Mouse (Mus musculus) stomach, embryonic 16.5 days (tissue): ENCODE data around the gene Npy4r. TPM values are rescaled to one million over a fixed set of nuclear protein-coding genes. Genes with fewer than 3 reads are reported as not detected.

Source experiments
- ATAC-seq: fragments of 200-750 bp; cut with Nextera tagmentation; 2 replicates; pipeline ENCODE4 v1.8.0; 2017; ENCODE audit warnings: moderate number of reproducible peaks, moderate TSS enrichment; ENCODE audit not compliant: insufficient read depth, low FRiP score
- H3K27ac ChIP-seq: fragments of 300-500 bp; sonication (generic); 2 replicates; pipeline ENCODE4 v1.5.1; 2014; ENCODE audit warnings: low read length
- H3K27me3 ChIP-seq: fragments of 300-500 bp; sonication (generic); 2 replicates; pipeline ENCODE4 v1.6.1; 2014; ENCODE audit warnings: low read length, control low read depth, mixed read lengths; ENCODE audit not compliant: control insufficient read depth, insufficient read depth
- H3K36me3 ChIP-seq: fragments of 300-500 bp; sonication (generic); 2 replicates; pipeline ENCODE4 v1.6.1; 2014; ENCODE audit warnings: low read length; ENCODE audit not compliant: control insufficient read depth, insufficient read depth
- H3K4me1 ChIP-seq: fragments of 300-500 bp; sonication (generic); 2 replicates; pipeline ENCODE4 v1.6.1; 2014; ENCODE audit warnings: low read length, control low read depth, mixed read lengths; ENCODE audit not compliant: control insufficient read depth, insufficient read depth
- H3K4me2 ChIP-seq: fragments of 300-500 bp; sonication (generic); 2 replicates; pipeline ENCODE4 v1.6.1; 2014; ENCODE audit warnings: low read depth, low read length, mixed read lengths
- H3K4me3 ChIP-seq: fragments of 300-500 bp; sonication (generic); replicated peaks from 2 replicates; pipeline ENCODE4 v1.5.1; 2014; ENCODE audit warnings: mild to moderate bottlenecking, low read length
- H3K9ac ChIP-seq: fragments of 300-500 bp; sonication (generic); 2 replicates; pipeline ENCODE4 v1.6.1; 2014; ENCODE audit warnings: low read length
- H3K9me3 ChIP-seq: fragments of 300-500 bp; sonication (generic); replicated peaks from 2 replicates; pipeline ENCODE4 v1.6.1; 2016; ENCODE audit warnings: low read length, control low read depth; ENCODE audit not compliant: control insufficient read depth
- WGBS: fragments of 180-500 bp; shearing (Covaris S2); extraction: QIAGEN DNeasy Blood & Tissue Kit; methylation state at CpG from one replicate; pipeline ENCODE4 v1.1.7; 2014; 5-methylcytosine and 5-hydroxymethylcytosine counted together
- polyA plus RNA-seq: library from polyadenylated mRNA; unstranded; fragments of >200 nt; fragmentation: Nextera tagmentation; extraction: Ambion mirVana; gene quantifications from 2 replicates; pipeline ENCODE4 v1.2.1, GENCODE M21; 2015

The Npy4r gene
- 0.46 and 0.47 TPM in 2 replicates for polyA plus RNA-seq

- Histone ChIP-seq H3K4me1 (peaks cover 5% of the 10 kb centered on the region; the same call in 1 of the 2 replicates), H3K27ac (no peak within 1 kb of the TSS), H3K27me3 (no peaks in the 10 kb centered on the region), H3K9ac (no peak within 1 kb of the TSS), H3K4me2 (peak within 1 kb of the TSS; percentile 40), H3K36me3 (no peaks in the 10 kb centered on the region), H3K9me3 (no peaks in the 10 kb centered on the region), H3K4me3 (peak within 1 kb of the TSS; percentile 23; the same call in 1 of the 2 replicates)
- peak; percentile 92 for ATAC-seq
- WGBS, result 9% methylated on average over 16 of the region's 16 CpGs
Measured at GRCm38 (mm10) chr14:34152342-34152741, at the start of gene Npy4r. Gene Npy4r (minus strand): TSS chr14:34152489.

DNA sequence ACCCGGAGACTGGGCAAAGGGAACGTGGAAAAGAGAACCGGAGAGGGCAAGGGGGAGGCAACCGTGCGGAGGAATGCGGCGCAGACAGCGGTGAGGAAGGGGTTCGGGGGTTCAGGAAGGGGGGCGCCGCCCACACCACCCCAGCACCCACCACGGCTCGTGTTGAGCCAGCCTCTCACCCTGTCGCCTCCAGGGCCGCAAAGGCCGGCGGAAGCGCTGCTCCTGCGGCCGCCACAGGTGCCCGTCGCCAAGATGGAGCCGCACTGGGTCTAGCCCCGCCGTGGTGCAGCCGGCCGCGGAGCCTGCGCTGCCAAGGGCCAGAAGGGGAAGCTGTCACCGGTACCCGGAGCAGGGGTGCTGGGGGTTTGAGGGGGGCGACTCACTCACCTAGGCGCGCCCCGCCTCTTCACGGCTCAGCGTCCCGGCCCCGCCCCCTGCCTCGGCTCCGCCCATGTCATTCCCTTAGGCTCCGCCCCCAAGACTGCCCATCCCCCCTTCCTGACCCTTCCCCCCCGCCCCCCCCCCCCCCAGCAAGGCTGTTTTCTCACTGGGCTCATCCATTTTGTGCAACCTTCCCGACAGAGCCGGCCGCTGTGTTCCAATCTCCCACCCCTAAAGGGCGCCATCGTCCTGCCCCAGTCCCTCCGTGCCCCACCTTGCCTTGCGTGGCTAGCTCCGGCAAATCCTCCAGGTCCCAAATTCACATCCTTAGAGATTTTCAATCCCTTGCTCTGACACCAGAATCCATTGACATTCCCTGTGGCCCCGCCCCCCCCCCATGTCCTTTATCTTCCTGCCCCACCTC is 49.1 kb upstream of the Npy4r start, which contains the start of gene Gprin2:
Gene Gprin2 (minus strand): TSS at position 423 of the 805 bp plus-strand sequence.
- no peaks in the 10 kb centered on the region for H3K9me3 ChIP-seq
- H3K36me3 ChIP-seq, result no peaks in the 10 kb centered on the region
- H3K27me3 ChIP-seq, result no peaks in the 10 kb centered on the region; the same call in 1 of the 2 replicates
- 5% methylated on average over 51 of the region's 52 CpGs for WGBS
- ATAC-seq, result peak; percentile 29; the same call in 1 of the 2 replicates
- peak within 1 kb of the TSS; percentile 72 for H3K9ac ChIP-seq
- peak within 1 kb of the TSS; percentile 98 for H3K4me2 ChIP-seq
- H3K4me3 ChIP-seq, result peak within 1 kb of the TSS; percentile 69
- no peak within 1 kb of the TSS for H3K27ac ChIP-seq
- no peaks in the 10 kb centered on the region for H3K4me1 ChIP-seq

DNA sequence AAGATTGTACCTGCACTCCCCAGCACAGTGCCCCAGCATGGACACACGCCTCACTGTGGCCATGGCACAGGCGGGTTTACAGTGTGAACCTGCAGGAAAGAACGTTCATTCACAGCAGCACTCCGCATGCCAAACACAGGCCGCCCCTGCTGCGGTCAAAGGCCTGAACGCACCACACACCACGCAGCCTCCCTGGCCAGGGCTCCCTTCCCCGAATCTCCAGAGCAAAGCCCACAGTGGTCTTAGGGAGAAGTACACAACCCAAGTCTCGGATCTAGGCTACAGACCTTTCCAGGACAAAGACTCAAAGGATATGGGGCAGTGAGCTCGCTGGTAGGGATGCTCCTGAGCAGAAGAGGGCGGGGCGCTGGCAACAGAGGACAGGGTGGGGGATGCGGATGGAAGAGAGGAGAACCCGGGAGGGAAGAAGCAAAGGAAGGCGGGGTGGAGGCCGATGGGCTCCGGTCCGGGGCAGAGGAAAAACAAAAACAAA is 48.5 kb upstream of the Npy4r start:
- Histone ChIP-seq H3K9ac (peak overlapping the region; percentile 72), H3K4me3 (peak overlapping the region; percentile 69), H3K27ac (no peak overlapping the region), H3K9me3 (no peaks in the 10 kb centered on the region), H3K36me3 (no peaks in the 10 kb centered on the region), H3K27me3 (no peaks in the 10 kb centered on the region; the same call in 1 of the 2 replicates), H3K4me1 (no peaks in the 10 kb centered on the region), H3K4me2 (peak overlapping the region; percentile 98)
- 5% methylated on average over 19 of the region's 19 CpGs for WGBS
- peak; percentile 42 for ATAC-seq

DNA sequence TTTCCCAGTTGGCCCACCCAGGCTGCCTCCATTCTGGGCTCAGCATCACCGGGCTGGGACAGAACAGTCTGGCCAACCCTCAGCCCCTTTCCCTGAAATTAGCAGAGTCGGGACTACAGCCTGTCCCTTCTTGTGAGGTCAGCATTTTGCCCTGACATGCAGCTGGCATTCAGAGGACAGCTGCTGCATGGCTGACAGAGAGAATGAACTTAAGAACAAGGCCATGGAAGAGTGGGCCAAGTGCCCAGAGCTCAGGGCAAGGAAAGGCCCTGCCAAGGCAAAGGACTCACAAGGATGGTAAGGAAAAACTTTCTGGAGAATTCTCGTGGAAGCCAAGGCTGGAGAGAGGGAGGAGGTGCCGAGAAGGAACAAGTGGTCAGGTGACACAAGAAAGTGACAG is 44.4 kb upstream of the Npy4r start:
- H3K9me3 ChIP-seq, result no peaks in the 10 kb centered on the region
- H3K4me1 ChIP-seq, result no peaks in the 10 kb centered on the region
- H3K27me3 ChIP-seq, result no peaks in the 10 kb centered on the region
- H3K4me2 ChIP-seq, result no peak overlapping the region
- no peaks in the 10 kb centered on the region for H3K36me3 ChIP-seq
- no peak overlapping the region for H3K4me3 ChIP-seq
- ATAC-seq, result no peak
- WGBS, result 45% methylated on average over 4 of the region's 4 CpGs
- H3K9ac ChIP-seq, result no peak overlapping the region
- H3K27ac ChIP-seq, result no peak overlapping the region

DNA sequence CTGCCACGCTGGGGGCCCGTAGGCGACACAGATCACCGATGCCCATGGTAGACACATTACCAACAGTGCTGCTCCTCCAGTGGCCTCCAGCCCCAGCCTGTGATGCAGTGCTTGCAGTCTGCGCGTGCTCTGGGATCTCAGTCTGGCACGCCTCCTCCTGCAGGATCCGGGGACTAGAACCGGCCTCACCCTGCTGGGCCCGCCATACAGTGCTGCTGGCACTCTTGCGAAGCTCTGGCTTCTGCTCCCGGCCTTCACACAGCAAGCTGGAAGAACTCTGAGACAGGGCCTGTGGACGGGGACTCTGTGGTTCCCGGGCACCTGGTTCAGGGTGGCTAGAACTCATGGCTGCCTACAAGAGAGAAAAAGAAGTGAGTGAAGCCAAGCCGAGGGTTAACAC is 43.2 kb upstream of the Npy4r start:
- Histone ChIP-seq H3K9me3 (no peaks in the 10 kb centered on the region), H3K27me3 (no peaks in the 10 kb centered on the region), H3K27ac (no peak overlapping the region), H3K4me3 (no peak overlapping the region), H3K9ac (no peak overlapping the region), H3K4me1 (no peaks in the 10 kb centered on the region), H3K4me2 (no peak overlapping the region), H3K36me3 (no peaks in the 10 kb centered on the region)
- 90% methylated on average over 15 of the region's 15 CpGs for WGBS
- no peak for ATAC-seq

- no peaks in the 10 kb centered on the region for H3K9me3 ChIP-seq
- H3K36me3 ChIP-seq, result no peaks in the 10 kb centered on the region
- no peak overlapping the region for H3K4me3 ChIP-seq
- H3K4me2 ChIP-seq, result no peak overlapping the region
- no peaks in the 10 kb centered on the region for H3K27me3 ChIP-seq
- H3K4me1 ChIP-seq, result no peaks in the 10 kb centered on the region
- ATAC-seq, result no peak
- 82% methylated on average over 4 of the region's 4 CpGs for WGBS
- H3K27ac ChIP-seq, result no peak overlapping the region
- no peak overlapping the region for H3K9ac ChIP-seq
Measured at GRCm38 (mm10) chr14:34193879-34194278, 41.6 kb upstream of the Npy4r start.

DNA sequence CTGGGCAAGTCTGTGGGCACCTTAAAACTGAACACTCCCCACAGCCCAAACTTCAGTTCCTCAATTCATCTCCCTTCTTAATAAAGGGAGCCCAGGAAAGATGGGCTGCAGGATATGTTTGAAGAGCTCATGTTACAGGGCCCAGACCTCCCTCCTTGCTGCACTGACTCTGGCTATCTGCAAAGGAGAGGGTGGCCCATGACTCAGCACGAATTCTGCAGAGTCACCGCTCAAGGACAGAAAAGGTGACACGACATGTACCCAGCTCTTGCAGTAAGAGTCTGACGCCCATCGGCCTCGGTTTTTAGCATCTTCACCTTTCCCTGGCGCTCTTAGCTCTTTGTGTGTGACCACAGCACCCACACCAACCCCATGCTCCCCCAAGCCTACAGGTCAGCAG is 38.1 kb upstream of the Npy4r start:
- no peaks in the 10 kb centered on the region for H3K27me3 ChIP-seq
- no peaks in the 10 kb centered on the region for H3K36me3 ChIP-seq
- WGBS, result 61% methylated on average over 7 of the region's 7 CpGs
- H3K9me3 ChIP-seq, result no peaks in the 10 kb centered on the region
- no peak overlapping the region for H3K9ac ChIP-seq
- no peak overlapping the region for H3K27ac ChIP-seq
- no peaks in the 10 kb centered on the region for H3K4me1 ChIP-seq
- ATAC-seq, result no peak
- no peak overlapping the region for H3K4me2 ChIP-seq
- H3K4me3 ChIP-seq, result no peak overlapping the region

- 72% methylated on average over 5 of the region's 5 CpGs for WGBS
- Histone ChIP-seq H3K4me1 (no peaks in the 10 kb centered on the region), H3K36me3 (no peaks in the 10 kb centered on the region), H3K9ac (no peak overlapping the region), H3K27me3 (no peaks in the 10 kb centered on the region), H3K9me3 (no peaks in the 10 kb centered on the region), H3K27ac (no peak overlapping the region), H3K4me2 (no peak overlapping the region), H3K4me3 (no peak overlapping the region)
- ATAC-seq, result no peak
Measured at GRCm38 (mm10) chr14:34188629-34189028, 36.3 kb upstream of the Npy4r start.

- H3K4me2 ChIP-seq, result no peak overlapping the region
- no peaks in the 10 kb centered on the region for H3K4me1 ChIP-seq
- ATAC-seq, result no peak
- H3K27ac ChIP-seq, result no peak overlapping the region
- peaks cover 5% of the 10 kb centered on the region; the same call in 1 of the 2 replicates for H3K9me3 ChIP-seq
- WGBS, result 87% methylated on average over 1 of the region's 1 CpGs
- H3K27me3 ChIP-seq, result no peaks in the 10 kb centered on the region
- H3K9ac ChIP-seq, result no peak overlapping the region
- H3K36me3 ChIP-seq, result no peaks in the 10 kb centered on the region
- no peak overlapping the region for H3K4me3 ChIP-seq
Measured at GRCm38 (mm10) chr14:34183101-34183500, 30.8 kb upstream of the Npy4r start.
